Mouse (Mus musculus) frontal cortex, postnatal 10 days (tissue): ENCODE data around the gene 1700016K19Rik.
"Not testable (repeated sequence)": the region's sequence is repeated elsewhere in the genome, so short reads cannot be mapped to it uniquely, and the experiment has no call there.

Source experiments
- DNase-seq, 2 experiments: peaks; one replicate each; pipeline ENCODE4 v3.0.0; 2022; ENCODE audit warnings: low spot score in 2 of 2, mixed read lengths in 1 of 2

1700016K19Rik gene

DNA sequence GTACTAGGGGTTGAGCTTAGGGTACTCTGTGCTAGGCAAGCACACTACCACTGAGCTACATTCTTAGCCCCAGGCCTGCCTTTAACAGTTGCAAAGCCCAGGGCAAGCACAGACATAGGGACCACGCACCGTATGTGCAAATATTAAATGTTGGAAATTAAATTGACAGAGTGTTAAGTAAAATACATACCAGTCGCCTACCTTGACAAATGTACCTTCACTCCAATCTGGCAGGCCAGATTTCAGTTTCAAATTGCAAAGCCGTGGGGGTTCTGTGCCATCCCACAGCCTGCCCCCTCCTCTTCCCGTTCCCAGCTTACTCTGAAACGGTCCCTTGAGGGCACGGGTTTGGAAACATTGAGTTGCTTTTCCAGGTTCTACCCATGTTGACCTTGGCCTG lies 13.8 kb upstream of the 1700016K19Rik start:
- no peak for DNase-seq

DNA sequence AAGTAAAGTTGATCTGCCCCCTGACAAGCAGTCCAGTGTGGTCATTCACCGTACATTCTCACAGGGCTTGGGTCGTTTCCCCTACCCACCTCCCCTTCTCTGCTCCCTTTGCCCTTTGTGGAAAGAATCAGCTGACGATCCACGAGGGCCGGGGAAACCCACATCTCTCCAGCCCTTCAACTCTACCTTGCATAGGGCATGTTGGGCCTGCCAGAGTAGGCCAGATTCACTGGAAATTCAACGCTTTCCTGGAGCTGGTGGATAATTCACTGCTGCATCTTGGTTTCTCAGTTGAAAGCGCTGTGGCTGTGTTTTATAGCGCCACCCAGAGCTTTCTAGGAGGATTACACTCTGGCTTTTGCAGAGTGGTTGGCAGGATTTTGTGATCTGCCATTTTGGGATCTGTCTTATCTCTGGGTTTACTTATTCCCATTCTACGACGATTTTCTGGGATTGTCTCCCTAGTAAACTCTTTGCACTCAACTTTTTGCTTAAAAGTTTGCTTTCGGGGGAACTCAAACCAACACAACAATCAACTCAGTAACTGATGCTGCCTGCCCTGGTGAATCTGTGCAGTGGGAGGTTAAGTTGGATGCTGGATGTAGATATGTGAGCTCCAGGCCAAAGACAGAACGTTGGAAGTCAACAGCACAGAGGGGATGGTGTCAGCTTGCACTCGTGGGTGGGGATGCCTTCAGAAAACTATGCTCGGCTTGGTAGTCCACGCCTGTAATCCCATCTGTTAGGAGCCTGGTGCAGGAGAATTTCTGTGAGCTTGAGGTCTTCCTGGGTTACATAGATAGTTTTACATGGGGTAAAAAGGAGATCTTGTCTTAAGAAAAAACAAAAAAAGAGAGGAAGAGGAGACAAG lies 8.5 kb upstream of the 1700016K19Rik start:
- no peak for DNase-seq

DNA sequence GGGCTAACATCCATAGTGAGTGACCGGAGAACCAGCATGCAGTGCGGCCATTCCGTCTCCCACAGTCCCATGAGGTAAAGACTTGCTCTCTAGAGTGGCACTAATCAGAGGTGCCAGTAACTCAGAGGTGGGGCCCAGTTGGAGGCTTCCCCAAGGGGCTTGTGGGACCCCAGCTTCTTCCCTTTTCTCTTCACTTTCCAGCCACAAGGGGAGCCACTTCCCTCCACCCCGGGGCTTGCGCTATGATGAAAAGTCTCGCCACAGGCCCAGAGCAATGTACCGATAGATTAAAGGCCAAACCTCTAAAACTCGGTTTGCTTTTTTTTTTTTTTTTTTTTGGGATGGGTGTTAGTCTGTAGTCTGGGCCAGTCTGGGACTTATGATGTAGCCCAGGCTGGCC lies 7.8 kb upstream of the 1700016K19Rik start:
- DNase-seq, result no peak

DNA sequence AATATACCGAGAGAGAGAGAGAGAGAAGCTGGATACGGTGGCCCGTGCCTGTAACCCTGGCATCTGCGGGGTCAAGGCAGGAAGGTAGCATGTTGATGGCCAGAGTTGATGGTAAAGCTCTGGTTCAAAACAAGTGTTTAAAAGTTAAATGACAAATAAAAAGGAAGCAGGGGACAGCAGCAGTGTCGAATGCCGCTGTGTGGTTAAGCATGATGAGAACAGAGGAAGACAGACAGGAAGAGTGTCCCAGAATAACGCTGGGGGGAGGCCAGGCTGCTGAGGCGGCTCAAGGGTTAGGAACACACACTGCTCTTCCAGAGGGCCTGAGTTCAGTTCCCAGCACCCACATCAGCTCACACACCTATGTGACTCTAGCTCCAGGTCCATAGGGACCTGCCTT lies 7.2 kb upstream of the 1700016K19Rik start:
- DNase-seq, result no peak

DNA sequence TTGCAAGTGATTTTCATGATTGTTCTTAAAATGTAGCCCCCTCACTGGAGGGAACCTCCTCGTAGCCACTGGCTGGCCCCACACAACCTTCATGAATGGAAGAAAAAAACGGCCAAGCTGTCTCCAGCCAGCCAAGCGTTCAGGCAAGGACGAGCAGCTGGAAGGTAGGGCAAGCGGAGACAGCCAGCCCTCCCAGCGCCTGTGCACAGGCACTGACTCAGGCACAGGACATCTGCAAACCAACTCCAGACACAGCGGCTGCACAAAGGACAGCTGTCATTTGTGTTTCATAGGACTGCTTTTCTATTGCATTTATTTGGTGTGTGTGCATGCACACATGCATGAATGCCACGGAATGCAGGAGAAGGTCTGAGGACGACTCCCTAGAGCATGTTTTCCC lies 5.4 kb upstream of the 1700016K19Rik start:
- DNase-seq, result no peak

DNA sequence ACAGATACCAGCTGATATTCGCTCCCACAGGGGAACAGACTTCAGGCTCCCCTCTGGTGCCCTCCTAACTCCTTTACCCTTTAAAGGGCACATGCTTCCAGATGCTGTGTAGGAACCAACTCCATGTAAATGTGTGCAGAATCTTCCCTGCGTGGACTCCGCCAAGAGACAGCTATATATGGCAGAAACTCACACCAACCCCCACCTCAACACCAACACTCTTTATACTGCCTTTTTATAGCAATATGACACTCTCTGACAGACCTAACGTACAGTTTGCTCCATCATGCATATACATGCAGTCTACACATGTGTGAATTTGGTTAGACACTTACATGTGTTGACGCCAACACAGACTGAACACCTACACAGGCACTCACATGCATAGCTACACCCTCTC lies 989 bp downstream of the 1700016K19Rik start:
- no peak for DNase-seq

DNA sequence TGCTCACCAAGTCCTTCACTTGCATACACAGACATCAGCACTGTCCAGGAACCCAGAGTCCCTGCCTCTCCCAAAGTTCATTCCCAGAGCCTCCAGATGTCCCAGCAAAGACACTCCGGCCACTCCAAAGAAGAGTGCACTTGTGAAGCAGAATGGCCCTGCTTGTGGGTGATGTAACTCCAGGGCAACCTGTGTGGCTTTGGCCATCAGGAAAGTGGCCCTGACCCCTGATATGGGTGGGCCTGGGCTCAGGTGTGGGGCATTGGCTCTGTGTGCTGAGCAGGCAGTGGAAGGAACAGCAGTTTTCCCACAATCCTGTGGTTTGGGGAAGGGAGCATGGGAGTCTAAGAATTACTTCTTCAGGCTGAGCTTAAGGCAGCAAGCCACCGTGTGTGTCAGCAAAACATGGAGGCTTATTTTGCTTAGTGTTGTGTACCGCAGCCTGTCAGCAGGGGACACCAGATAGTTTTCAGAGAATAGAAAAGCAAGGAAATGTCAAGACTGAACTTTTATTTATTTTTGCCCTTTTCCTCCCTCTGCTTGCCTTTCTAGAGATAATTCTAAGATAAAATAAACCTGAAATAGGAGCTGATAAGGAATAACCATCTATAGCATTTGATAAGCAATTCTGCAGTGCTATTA lies 1.6 kb downstream of the 1700016K19Rik start:
- no peak for DNase-seq

DNA sequence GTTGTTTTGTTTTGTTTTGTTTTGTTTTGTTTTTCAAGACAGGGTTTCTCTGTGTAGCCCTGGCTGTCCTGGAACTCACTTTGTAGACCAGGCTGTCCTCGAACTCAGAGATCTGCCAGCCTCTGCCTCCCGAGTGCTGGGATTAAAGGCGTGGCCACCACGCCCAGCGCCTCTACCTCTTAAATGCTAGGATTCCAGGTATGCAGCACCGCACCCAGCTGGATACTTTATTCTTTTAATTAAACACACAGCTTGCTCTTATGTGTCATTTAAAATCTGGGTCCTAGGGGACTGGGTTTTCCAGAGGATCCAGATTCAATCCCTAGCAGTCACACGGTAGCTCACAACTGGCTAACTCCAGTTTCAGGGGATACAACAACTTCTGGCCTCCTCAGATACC lies 4.6 kb downstream of the 1700016K19Rik start:
- not testable (repeated sequence) for DNase-seq

DNA sequence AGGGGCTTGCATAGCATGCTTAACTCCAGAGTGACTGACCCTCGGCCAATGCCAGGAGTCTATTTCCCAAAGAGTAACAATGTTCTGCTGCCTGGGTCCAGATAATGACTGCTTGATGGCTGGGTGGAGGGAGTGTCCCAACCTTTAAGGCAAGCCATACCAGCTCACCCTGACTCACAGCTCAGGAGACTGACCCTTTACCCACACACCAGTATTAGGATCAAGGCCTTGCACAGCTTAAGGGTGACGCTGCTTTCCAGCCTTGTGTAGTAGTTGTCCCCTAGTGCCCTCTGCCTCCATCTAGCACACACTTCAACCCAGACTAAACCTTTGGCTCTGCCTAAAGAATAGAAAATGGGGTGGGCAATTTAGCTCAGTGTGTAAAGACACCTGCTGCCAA lies 8.4 kb downstream of the 1700016K19Rik start:
- no peak for DNase-seq

DNA sequence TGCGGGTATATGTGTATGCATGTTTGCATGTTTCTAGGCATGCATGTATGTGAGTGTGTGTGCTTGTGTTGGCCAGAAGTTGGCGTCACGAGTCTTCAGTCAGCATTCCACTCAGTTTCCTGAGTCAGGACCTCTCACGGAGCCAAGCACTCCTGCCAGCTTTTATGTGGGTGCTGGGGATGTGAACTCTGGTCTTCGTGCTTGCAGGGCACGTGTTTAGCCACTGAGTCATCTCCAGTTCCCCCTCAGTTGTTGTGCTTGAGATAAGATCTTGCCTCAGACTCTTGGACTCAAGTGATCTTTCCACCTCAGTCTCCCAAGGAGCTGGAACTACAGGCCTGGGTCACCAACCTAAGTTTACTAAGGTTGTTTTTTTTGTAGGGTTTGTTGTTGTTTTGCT lies 9.4 kb downstream of the 1700016K19Rik start:
- no peak for DNase-seq

DNA sequence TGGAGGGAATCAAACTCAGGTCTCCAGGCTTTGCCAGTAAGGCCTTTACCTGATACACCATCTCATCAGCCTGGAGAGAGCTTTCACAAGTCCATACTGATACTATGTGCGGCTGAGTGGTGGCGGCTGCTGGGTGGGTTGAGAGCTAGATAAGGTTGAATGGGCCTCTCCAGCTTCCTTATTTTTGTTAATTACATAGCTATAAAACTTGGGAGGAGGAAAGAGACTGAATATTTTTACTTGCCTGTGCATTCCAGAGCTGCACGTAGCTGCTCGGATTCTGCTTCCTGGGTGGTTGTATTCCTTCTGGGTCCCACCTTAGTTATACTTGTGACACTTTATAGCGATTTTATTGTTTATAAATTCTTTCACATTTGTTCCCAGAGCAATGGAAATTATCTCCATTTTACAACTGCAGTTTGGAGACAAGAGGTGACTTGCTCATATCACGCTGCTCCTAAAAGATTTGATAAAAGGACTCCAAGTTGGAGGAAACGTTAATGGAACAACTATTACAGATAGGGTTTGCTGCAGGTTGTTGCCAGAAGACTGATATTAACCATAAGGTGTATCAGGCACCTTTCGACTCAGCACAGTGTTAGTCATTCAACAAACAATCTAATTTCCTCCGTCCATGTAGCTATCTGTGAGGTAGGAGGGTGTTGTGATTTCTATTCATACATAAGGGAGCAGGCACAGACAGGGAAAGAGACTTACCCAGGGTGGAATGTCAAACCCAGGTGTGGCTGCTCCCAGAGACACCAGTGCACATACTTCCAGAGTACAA lies 11.3 kb downstream of the 1700016K19Rik start:
- DNase-seq, result no peak

DNA sequence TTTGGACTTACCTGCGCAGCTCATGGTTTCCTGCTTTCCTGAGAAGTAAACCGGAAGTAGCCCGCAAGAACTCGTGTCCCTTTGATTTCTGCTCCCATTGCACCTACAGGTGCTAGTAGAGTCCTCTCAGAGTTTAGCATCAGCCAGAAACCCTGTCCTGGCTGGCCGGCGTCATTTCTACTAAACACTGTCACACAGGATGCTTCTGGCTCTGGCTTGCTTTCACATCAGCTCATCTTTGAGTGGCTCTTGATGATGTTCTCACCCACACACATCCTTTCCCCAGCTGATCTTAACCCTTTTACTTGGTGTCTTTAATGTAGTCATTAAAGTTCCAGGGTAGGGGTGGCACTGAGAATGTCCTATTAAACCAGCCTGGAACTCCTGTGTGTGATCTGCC lies 15.5 kb downstream of the 1700016K19Rik start:
- DNase-seq, result no peak

DNA sequence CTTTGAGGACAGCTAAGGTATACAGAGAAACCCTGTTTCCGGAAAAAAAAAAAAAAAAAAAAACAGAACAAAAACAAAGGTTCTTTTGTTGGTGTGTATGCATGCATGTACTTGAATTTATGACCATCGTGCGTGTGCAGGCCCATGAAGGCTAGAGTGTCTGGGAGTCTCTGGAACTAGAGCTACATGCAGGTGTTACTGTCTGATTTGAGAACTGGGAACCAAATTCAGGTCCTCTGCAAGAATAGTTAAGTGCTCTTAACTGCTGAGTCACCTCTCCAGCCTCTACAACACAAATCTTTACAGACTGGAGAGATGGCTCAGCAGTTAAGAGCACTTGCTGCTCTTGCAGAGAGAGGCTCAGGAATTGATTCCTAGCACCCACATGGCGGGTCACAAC lies 16.1 kb downstream of the 1700016K19Rik start:
- no peak for DNase-seq

DNA sequence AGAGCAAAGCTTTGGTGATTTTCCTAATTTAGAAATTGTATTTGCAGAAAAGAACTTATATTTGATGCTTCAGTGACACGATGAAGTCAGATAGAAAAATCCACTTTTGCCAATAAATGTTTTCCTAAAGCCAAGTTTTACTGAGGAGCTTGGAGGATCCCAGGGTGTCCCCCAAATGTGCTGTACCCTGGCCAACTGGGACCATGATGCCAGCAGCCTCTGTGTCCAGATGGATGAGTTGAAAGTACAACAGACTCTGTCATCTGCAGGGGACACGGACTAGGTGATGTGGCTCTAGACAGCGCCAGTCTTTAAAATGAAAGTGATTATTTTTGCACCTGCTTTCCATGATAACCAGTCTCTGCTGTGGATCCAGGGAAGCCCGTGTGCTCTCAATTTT lies 20.2 kb downstream of the 1700016K19Rik start:
- DNase-seq, result no peak

DNA sequence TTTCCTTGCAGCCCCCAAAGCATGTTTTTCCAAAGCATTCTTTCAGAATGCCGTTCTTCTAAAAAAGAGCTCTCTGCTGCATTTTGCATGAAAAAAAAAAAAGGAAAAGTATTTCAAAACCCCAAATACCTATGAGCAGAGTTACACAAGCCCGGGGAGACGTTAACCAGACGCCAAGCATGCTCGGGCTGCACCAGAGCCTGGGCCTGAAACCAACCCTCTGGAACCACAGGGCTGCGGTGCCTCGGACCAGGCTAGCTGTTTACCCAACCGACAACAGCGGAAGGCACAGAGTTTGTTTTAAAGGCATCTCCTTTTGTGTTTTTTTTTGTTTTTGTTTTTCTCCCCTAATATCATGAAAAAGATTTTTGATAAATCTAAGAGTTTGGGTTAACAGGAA lies 21.2 kb downstream of the 1700016K19Rik start:
- DNase-seq, result no peak

DNA sequence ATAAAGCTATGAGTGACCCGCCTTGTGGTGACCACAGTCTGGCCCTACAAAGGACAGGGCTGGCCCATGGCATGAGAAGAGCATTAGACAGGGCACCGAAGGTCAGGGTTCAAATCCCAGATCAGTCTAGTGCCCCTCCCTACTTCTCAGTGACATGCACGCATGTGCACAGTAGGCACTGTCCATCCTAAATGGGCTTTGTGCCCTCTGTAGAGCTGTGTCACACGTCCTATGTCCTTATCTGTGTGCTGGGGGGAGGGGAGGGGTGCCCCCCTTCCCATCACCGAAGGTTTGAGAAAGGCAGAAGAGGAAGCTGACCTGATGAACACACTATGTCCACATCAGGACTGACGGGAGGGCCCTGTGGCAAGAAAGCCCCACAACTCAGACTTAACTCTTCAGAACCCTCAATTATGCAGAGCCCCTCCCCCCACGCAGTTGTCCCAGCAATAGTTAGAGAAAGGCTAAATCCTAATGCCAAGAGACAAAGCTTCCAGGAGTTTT lies 25.4 kb downstream of the 1700016K19Rik start:
- DNase-seq, result no peak

DNA sequence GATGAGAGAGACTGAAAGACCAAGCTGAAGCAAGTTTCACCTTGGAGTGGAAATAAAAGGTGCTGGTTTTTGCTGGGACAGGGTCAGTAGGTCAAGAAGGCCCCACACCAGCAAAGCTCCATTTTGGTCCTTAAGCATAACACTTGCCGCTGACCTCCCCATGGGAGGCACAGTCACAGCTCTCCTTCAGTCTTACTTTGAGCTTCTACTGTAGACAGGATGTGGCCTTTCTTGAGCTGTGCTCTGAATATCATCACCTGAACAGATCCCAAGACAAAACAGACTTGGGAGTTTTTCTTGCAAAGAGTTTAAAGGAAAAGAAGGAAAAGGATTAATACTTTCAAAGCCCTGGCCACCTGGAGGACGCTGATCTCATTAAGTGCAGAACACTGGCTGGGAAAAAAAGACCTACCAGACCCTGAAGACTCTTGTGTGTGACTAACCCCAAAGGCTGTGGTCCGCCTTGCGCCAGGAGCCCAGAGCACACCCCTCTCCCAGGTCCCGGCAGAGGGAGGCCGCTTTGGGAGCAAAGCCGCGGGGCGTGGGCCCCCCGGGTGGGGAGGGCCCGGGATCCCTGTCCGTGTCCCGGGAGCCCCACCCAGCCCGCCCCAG lies 26.9 kb downstream of the 1700016K19Rik start:
- no peak for DNase-seq

DNA sequence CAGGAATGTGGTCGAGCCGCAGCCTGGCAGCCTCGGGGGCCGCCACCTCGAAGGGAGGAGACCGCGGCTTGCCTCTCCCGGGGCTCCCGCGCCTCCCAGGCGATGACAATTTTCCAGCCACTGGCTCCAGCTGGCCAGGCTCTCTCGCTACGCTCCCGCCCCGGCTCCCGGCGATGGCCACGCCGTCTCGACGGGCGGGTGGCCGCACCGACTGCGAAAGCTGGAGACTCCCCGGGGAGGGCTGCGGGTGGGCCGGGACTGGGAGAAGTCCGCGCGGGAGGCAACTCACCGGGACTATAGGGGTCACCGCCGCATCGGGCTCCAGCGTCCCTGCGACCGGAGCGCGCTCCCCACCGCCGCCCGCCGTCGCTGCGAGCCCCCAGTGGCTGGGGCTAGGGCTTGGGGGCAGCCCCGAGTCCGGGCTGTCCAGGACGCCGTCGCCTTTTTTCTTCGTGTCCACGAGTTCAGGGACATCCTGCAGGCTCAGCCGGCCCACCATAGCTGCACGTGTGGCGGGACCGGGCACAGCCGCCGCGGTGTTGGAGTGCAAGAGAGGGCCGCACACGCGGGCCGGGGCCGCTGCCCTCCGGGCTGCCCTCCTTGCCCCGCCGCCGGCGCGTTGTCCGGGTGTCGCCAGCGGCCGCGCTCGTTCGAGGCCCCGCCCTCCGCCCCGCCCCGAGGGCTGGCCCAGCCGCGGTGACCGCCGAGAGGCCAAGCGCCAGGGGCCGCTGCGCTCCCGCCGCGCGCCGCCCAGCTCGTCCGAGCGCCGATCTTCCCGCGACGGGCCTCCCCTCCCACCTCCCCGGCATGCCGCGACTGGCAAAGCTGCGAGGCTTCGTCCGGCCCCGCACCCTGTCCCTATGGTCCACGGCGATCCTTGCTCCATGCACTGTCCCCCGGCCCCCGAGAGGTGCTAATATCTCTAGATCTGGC lies 27.7 kb downstream of the 1700016K19Rik start, which contains the start of gene Rflnb:
TSS of gene Rflnb (minus strand) at position 644 of the 933 bp plus-strand sequence.
- DNase-seq, result peak; percentile 35 to 72

DNA sequence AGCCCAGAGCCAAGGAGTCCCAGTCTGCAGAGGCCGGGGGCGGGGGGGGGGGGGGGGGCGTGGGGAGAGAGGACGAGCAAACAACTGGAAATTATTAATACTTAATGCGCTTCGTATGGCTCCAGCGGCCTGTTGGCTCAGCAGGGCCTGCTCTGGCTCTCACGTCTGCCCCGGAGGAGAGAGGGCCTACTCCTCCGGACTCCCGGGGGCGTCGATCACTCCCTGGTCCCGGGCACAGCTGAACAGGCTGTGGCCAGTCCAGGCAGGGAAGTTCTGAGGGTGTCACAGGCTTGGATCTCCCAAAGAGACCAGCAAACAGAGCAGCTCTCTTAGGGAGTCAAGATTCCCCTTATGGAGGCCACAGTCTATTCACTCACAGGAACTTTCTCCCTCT lies 28.4 kb downstream of the 1700016K19Rik start:
- DNase-seq, result no peak

DNA sequence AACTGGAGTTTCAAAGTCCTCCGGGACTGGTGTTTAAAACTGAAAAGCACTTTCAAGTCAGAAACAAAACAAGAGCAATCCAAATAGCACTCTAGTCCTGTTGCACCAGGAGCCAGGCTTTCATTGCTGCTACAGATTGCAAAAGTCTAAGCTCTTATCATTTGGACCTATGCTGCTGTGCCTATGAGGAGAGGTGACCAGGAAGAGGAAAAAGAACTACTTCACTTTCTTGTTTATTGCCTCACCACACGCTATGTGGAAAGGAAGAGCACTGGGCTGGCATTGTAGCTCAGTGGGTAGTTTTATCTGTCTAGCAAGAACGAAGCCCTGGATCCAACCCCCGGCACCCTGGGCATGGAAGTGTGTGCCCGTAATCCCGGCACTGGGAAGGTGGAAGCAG lies 33.6 kb downstream of the 1700016K19Rik start:
- no peak for DNase-seq

DNA sequence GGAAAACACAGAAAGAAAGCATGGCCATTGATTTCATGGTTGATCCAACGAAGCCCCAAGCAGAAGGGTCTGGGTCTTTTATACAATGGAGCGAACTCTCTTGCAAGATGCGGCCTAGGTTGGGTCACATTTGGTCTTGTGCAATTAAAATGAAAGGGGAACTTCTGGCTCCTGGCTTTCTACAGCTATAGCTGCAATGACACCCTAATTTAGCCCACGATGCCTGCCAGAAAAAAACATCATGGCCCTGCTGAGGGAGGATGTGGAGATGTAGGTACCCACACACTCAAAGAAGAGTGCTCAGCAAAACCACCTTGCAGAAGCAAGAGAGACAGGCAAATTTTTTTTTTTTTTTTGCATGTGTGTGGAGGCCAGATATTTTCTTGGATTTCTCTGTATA lies 34.1 kb downstream of the 1700016K19Rik start:
- DNase-seq, result no peak
